Comparison of ENCODE assay signal across 19 mouse cellular contexts in the genomic region with DNA sequence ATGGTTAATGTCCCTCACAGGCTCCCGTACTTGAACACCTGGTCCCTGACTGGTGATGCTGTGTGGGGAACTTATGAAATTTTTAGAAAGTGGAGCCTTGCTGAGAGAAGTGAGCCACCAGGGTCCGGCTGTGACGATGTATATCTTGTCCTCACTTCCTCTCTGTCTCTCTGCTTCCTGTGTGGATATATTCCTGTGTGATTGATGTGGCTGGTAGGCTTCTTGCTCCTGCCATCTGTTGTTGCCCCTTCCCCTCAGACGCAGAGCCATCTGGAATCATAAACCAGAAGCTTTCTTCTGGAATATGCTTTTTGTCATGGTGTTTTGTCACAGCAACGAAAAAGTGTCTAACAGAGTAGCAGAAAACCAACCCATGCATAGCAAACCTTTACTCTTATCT.
DNase-seq lines count a peak whose midpoint lies in the region; ATAC-seq and TF ChIP-seq lines count a peak whose summit lies in the region.
"Had no signal": no experiment of that assay in that cellular context is flagged by ENCODE, and none has a peak within 500 bp of the region (broad histone marks: within the 10 kb centered on the region; RNA-seq: fewer than 3 reads in every experiment).

No protein-coding gene starts in this region.

- TF ChIP-seq POLR2A in brain, embryonic 14.5 days (IDR thresholded peaks at IDR 0.05; ENCODE audit: borderline replicate concordance, extremely low read depth, insufficient read depth, insufficient read length, poor library complexity, severe bottlenecking) = no peak

- no peak overlapping the region for H3K4me2 ChIP-seq in hindbrain, embryonic 16.5 days (ENCODE audit: low read length)
- no peak overlapping the region for H3K4me2 ChIP-seq in hindbrain, embryonic 11.5 days (replicated peaks; ENCODE audit: low read depth, low read length)
- H3K4me2 ChIP-seq: embryonic facial prominence, embryonic 15.5 days; heart, embryonic 12.5 days; limb, embryonic 13.5 days; liver, embryonic 13.5 days; lung, embryonic 14.5 days; midbrain, embryonic 12.5 days had no signal

- no peak overlapping the region for H3K4me3 ChIP-seq in hindbrain, embryonic 16.5 days (ENCODE audit: low read length)
- H3K4me3 ChIP-seq in hindbrain, embryonic 11.5 days (ENCODE audit: low read depth, low read length) = no peak overlapping the region
- H3K4me3 ChIP-seq: embryonic facial prominence, embryonic 15.5 days; heart, embryonic 12.5 days; limb, embryonic 13.5 days; liver, embryonic 13.5 days; midbrain, embryonic 12.5 days had no signal

- no peak overlapping the region for H3K27ac ChIP-seq in hindbrain, embryonic 16.5 days (ENCODE audit: low read depth, low read length)
- H3K27ac ChIP-seq in hindbrain, embryonic 11.5 days (ENCODE audit: low read depth, low read length) = no peak overlapping the region
- H3K27ac ChIP-seq: embryonic facial prominence, embryonic 15.5 days; limb, embryonic 13.5 days; liver, embryonic 13.5 days; midbrain, embryonic 12.5 days had no signal

- intact Hi-C loops in left cerebral cortex, postnatal 25 days (cut with DNase I) = no loop called here

- no peaks in the 10 kb centered on the region for H3K9me3 ChIP-seq in hindbrain, embryonic 16.5 days (ENCODE audit: control insufficient read depth, low read length)
- H3K9me3 ChIP-seq in hindbrain, embryonic 11.5 days (ENCODE audit: control insufficient read depth, low read length) = no peaks in the 10 kb centered on the region
- H3K9me3 ChIP-seq: embryonic facial prominence, embryonic 15.5 days; liver, embryonic 13.5 days had no signal

- no peak overlapping the region for H3K9ac ChIP-seq in hindbrain, embryonic 16.5 days (ENCODE audit: low read depth, low read length)
- H3K9ac ChIP-seq in hindbrain, embryonic 11.5 days (ENCODE audit: low read depth, low read length) = no peak overlapping the region
- H3K9ac ChIP-seq: embryonic facial prominence, embryonic 15.5 days; heart, embryonic 12.5 days; limb, embryonic 13.5 days; liver, embryonic 13.5 days; lung, embryonic 14.5 days; midbrain, embryonic 12.5 days had no signal

- no peaks in the 10 kb centered on the region for H3K4me1 ChIP-seq in hindbrain, embryonic 16.5 days (ENCODE audit: control insufficient read depth, insufficient read depth, low read depth, low read length)
- no peaks in the 10 kb centered on the region for H3K4me1 ChIP-seq in hindbrain, embryonic 11.5 days (replicated peaks; ENCODE audit: control insufficient read depth, insufficient read depth, low read length)
- H3K4me1 ChIP-seq: embryonic facial prominence, embryonic 15.5 days; limb, embryonic 13.5 days; liver, embryonic 13.5 days; midbrain, embryonic 12.5 days had no signal

- WGBS in hindbrain, embryonic 16.5 days = 50% methylated on average over 5 of the region's 5 CpGs
- 70% methylated on average over 5 of the region's 5 CpGs for WGBS in hindbrain, embryonic 11.5 days

- no peak for DNase-seq in hindbrain, embryonic 11.5 days (ENCODE audit: low spot score)
- DNase-seq in brain, embryonic 14.5 days (ENCODE audit: low read depth) = peak; percentile 75
- DNase-seq in mesoderm, embryonic 11.5 days (ENCODE audit: low read depth, low spot score) = peak; percentile 21
- no peak for DNase-seq in left cerebral cortex, postnatal 25 days (ENCODE audit: low spot score in 2 of 2)
- no peak for DNase-seq in layer of hippocampus, adult 9-11 months
- DNase-seq: adrenal gland, adult 2 months; cerebellum, adult 11-12 months; cerebellum, postnatal 14 days; kidney, adult 11 months; liver, embryonic 13.5 days; lung, embryonic 14.5 days; lung, postnatal 4 days; right cerebral cortex, postnatal 25 days had no signal

- H3K27me3 ChIP-seq in hindbrain, embryonic 16.5 days (replicated peaks; ENCODE audit: control insufficient read depth, insufficient read depth, low read length) = no peaks in the 10 kb centered on the region
- no peaks in the 10 kb centered on the region for H3K27me3 ChIP-seq in hindbrain, embryonic 11.5 days (ENCODE audit: control insufficient read depth, insufficient read depth, low read length)
- H3K27me3 ChIP-seq: embryonic facial prominence, embryonic 15.5 days; heart, embryonic 12.5 days; limb, embryonic 13.5 days; liver, embryonic 13.5 days; midbrain, embryonic 12.5 days had no signal

- ATAC-seq in hindbrain, embryonic 16.5 days = peak; percentile 50; the same call in 1 of the 2 replicates
- no peak for ATAC-seq in hindbrain, embryonic 11.5 days (ENCODE audit: low FRiP score)
- ATAC-seq in common myeloid progenitor, adult 5-6 weeks (replicated peaks; ENCODE audit: low read depth, poor library complexity, severe bottlenecking) = peak; percentile 82

- TF ChIP-seq CTCF in brain, embryonic 14.5 days (IDR thresholded peaks at IDR 0.05; ENCODE audit: borderline replicate concordance, extremely low read depth, insufficient read depth, insufficient read length) = no peak

- no peaks in the 10 kb centered on the region for H3K36me3 ChIP-seq in hindbrain, embryonic 16.5 days (ENCODE audit: control insufficient read depth, insufficient read depth, low read length)
- H3K36me3 ChIP-seq in hindbrain, embryonic 11.5 days (ENCODE audit: control insufficient read depth, insufficient read depth, low read length) = no peaks in the 10 kb centered on the region
- H3K36me3 ChIP-seq: embryonic facial prominence, embryonic 15.5 days; limb, embryonic 13.5 days; midbrain, embryonic 12.5 days had no signal

Comparison
In these comparisons a context has a peak if more than half of its experiments do, and no peak if none do; other contexts are left out.
1. DNase-seq: peak in brain, embryonic 14.5 days (single experiment) and mesoderm, embryonic 11.5 days (single experiment); none in hindbrain, embryonic 11.5 days (single experiment), left cerebral cortex, postnatal 25 days (0 of 2) and layer of hippocampus, adult 9-11 months (single experiment).